Comparison of ENCODE assay signal across 15 mouse cellular contexts in genomic region chr15:66396008-66396407, GRCm38 (mm10).
"Had no signal": no experiment of that assay in that cellular context is flagged by ENCODE, and none has a peak within 500 bp of the region (broad histone marks: within the 10 kb centered on the region; RNA-seq: fewer than 3 reads in every experiment).

No protein-coding gene starts in this region.

- H3K4me1 ChIP-seq: lung, embryonic 15.5 days; megakaryocyte, embryonic 14.5 days; midbrain, embryonic 13.5 days; midbrain, embryonic 15.5 days; neural tube, embryonic 12.5 days had no signal

- ATAC-seq: liver, postnatal 0 days; lung, postnatal 0 days; midbrain, embryonic 13.5 days; midbrain, embryonic 15.5 days had no signal

- DNase-seq: liver, postnatal 0 days; lung, adult 2 months; lung, postnatal 14 days; right cerebral cortex, postnatal 14 days; spleen, adult 18-20 months; thymus, adult 2 months; thymus, postnatal 25 days; thymus, postnatal 4 days had no signal

- H3K27ac ChIP-seq: lung, embryonic 15.5 days; macrophage; midbrain, embryonic 13.5 days; midbrain, embryonic 15.5 days; neural tube, embryonic 12.5 days had no signal

- H3K4me3 ChIP-seq: lung, embryonic 15.5 days; megakaryocyte, embryonic 14.5 days; midbrain, embryonic 13.5 days; midbrain, embryonic 15.5 days; neural tube, embryonic 12.5 days had no signal
